Mouse (Mus musculus) left cerebral cortex, postnatal 4 days (tissue): Measurements from ENCODE around the gene Wscd2. TPM values are rescaled to one million over a fixed set of nuclear protein-coding genes. Genes with fewer than 3 reads are reported as not detected.

Experiments
- DNase-seq: peaks from one replicate; pipeline ENCODE4 v3.0.0-alpha.2; 2022
- intact Hi-C: fragments of 180-260 bp; cut with DNase I; formaldehyde crosslinking; loops from one replicate; pipeline ENCODE4 v1.15.1; 2025
- total RNA-seq, 2 experiments: library from RNA; stranded (reverse); gene quantifications; 2 replicates each; pipeline ENCODE4 v1.2.3; 2021

The Wscd2 gene
- total RNA-seq, 2 experiments from 2014 or later = 39.4 to 43.9 TPM

DNA sequence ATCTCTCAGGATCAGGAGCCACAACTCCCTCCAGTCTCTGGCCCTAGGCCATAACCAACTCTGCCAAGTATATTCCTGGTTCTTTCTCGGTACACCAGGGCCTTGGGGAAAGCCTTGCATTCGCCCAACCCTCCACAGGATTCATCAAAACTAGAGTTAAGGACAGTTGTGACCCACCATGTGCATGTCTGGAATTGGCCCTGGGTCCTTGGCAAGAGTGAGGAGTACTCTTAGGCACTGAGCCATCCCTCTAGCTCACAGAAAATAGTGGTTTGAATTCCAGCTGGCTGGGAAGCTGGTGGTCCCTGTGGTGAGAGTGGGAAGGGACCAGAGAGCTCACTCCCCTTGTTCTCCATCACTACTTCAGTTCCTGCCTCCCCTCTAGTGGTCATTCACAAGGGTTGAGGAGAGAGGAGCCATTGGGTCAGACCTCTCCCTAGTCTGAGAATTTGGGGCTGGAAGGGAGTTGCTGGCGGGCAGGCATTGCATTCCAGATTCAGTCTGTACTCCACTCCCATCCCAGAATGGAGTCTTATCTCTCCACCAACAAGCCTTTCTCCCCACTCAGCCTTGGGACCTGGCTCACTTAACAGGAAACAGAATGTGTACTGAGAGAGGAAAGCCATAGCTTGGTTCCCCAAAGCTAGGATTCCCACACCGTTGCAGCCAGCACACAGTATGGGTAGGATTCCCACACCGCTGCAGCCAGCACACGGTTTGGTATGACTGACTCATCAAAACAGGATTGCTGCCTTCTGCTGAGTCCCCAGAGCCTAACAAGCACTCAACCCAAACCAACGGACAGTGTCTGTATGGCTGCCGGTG lies 117.0 kb downstream of the Wscd2 start:
- intact Hi-C loops = no loop called here

DNA sequence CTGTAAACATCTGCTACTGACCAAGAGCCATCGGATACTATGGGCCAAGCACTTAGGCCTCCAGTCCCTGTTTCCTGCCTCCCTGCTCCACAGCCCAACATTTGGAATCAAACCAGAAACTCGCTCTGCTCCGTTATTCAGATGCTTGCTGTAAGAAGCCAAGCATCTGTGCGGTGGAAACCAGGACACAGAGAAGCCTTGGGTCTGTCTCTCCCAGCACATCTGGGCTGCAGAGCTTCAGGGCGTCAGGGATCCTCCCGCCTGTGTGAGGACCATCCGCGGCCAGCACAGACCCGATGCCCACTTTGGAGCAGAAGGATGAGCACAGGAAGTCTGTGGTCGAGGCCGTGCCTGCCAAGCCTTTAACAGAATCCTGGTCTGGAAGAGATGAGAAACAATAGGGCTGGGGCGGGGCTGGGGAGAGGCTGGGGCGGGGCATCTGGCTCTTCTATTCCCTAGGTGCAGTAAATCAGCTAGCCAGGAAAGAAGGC lies 117.9 kb downstream of the Wscd2 start:
- intact Hi-C loops = no loop called here
- peak; percentile 45 for DNase-seq

More for the DNA sequence above, 117.0 kb downstream of the Wscd2 start:
- DNase-seq = peak; percentile 70

DNA sequence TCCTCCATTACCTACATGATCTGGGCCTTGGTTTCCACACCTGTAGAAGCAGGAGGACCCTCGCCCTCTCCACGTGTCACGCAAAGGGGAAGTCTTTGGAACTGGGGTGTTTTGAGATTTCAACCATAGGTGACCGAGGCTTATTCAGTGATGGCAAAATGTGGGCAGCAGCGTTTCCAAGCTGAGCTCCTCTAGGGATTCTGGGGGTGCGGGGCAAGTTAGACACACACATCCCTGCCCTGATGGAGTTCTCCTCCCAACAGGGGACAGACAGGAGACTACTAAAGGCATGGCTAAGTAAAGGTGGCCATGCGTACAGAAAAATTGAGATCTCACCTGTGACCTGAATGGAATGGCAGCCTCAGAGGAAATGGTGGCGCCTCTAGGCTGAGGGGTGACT lies 118.4 kb downstream of the Wscd2 start:
- intact Hi-C loops = no loop called here
- no peak for DNase-seq

DNA sequence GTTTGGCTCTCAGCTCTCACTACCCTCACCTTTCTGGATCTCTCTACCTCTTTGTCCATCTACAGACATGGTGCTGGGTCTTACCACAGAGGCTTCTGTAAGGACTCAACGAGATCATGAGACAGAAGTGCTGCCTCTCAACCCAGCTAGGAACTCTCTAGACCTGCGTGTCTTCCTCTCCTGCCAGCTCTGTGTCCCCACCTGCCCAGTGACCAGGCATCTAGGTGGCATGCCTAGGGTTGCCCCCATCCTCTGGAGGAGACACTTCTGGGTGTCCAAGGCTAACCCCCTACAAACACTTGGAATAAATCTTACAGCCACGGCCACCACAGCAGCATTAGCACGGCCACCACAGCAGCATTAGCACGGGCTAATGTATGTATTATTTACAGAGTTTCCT lies 119.8 kb downstream of the Wscd2 start:
- no peak for DNase-seq
- intact Hi-C loops = no loop called here

DNA sequence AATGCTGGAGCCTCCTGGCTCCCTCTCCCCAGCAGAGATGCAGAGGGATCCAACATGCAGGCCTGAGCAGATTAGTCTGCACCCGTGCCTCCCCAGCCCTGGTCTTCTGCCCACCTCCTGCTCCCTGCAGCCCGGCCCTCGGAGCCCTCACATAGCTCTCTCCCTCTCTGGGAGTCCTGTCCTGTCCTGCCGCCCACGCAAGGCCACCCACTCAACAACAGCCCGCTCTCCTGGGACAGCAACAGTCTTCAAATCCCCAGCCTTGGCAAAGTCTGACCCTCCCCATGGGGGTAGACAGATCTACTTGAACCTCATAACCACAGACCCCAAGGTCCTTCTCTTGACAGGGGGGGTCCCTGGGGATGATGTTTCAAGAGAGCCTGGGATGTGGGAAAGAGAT lies 120.4 kb downstream of the Wscd2 start:
- intact Hi-C loops = no loop called here
- no peak for DNase-seq

DNA sequence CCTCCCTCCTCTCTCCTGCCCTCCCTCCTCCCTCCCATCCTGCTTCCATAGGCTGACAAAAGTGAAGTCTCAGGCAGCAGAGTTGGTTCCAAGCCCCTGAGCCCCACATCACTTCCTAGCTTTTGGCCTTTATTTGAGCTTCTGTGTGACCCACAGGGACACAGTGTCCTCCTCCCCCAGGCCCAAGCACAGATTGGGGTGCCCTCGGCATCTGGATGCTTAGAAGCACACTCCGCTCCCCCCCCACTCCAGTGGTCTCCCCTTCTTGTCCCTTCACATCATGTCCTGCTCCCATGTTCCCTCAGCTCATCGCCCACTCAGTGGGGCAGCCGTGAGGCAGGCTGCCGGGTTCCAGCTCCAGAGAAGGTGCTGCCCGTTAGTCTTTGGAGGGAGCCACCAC lies 121.0 kb downstream of the Wscd2 start:
- intact Hi-C loops = no loop called here
- DNase-seq = no peak

DNA sequence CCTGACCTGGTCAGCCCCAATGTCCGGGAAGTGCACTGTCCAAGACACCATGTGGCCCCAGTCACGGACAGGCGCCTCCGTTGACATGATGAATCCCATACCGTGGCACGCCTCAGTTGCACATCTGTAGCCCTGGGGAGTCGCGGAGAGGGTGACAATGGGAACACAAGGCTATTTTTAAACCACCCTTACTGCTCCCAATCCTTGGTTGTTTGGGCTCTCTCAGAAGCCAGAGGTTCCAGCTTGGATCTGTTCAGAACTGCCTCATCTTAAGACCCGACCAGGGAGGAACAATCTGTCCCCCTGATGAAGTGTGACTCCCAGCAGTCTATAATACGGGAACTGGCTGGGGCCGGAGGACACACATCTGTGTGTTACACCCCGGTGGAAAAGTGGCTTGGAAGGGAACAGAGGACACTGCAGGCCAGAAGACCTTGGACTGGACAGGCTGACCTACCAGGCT lies 121.7 kb downstream of the Wscd2 start:
- no peak for DNase-seq
- intact Hi-C loops = no loop called here

DNA sequence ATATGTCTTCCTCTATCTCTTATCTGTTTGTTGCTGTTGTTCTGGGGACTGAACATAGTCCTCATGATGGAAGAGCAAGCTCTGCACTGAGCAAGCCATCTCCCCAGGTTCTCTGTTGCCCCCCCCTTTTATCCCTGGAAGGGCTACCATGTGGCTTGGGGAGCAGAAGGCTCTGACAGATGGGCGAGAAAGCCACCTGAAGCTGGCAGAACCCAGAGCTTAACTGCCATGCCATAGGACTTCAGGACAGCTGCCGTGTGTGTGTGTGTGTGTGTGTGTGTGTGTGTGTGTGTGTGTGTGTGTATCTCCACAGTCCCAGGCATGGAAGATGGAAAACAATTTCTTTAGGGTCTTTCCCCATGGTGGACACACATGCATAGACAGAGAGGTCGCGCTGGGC lies 128.6 kb downstream of the Wscd2 start:
- DNase-seq = no peak
- intact Hi-C loops = no loop called here

DNA sequence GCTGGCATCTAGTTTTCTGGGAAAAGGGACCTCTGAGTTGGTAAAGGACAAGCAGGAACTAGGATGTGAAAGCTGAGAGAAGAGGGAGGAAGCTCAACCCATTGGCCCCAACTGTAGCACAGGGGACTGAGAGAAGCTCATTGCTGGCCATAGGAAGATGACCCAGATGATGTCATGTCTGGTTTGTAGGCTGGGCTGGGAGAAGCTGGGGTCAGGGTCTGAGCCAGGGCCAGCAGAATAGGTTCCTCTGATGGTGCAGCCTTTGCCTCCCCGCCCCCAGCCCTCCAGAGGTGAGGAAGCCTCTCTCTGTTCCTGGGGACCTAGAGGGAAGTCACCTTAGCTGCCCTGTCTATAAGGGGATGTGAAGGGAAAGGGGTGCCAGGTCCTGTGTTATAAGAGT lies 129.0 kb downstream of the Wscd2 start:
- DNase-seq = no peak
- intact Hi-C loops = no loop called here

DNA sequence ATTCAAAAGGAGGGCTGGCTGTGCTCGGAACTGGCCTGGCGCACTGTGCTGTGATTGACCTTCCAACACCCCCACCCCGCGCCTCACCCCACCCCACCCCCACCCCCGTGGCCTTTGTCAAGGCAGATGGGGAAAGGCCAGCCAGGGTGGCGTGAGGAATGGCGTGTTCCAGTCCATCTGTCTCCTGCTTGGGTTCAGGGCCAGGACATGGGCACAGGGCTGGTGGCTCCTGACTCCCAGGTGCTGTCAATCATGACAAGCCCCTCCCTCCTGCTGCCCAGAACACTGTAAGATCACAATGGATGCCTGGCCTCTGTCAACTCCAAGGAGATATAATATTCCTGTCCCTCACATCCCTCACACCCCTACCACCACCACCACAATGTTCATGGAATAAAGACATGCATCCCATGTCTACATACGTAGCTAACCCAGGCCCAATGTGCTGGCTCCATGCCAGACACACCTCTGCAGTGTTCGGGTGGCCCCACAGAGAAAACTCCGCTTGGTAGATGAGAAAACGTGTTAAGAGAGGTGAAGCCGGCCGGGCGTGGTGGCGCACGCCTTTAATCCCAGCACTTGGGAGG lies 130.1 kb downstream of the Wscd2 start:
- intact Hi-C loops = no loop called here
- peak; percentile 38 for DNase-seq

DNA sequence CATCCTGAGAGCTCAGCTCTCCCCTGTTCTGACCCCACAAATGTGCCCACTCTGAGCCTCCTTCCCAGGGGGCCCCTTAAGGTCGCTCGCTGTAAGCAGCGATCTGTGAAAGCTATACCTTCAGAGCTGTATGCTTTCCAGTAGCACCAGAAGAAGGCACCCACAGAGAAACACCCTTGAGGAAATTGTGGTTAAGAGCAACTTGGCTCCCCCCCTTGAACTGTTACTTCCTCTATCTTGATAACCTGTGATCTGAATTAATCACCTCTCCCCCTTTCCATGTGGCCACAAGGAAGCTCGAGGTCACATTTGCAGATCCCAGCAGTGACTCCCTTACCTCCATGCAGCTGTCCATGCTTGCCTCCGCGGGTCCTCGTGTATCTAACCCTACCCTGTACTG lies 130.9 kb downstream of the Wscd2 start:
- intact Hi-C loops = no loop called here
- no peak for DNase-seq

DNA sequence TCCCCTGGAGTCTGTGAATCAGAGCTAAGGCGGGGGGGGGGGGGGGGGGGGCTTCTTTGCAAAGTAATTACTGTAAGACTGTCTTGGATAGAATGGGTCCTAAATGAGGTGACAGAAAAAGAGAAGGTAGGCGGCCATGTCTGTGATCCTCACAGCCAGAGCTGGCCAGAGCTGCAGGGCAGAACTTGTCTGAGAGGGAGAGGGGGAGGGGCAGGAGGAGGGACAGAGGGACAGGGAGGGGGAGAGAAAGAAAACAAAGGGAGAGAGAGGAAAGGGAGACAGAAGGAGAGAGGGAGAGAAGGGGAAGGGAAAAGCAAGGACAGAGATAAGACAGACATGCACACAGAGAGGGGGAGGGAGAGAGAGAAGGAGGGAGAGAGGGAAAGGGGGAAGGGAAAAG lies 132.9 kb downstream of the Wscd2 start:
- DNase-seq = no peak
- intact Hi-C loops = no loop called here

DNA sequence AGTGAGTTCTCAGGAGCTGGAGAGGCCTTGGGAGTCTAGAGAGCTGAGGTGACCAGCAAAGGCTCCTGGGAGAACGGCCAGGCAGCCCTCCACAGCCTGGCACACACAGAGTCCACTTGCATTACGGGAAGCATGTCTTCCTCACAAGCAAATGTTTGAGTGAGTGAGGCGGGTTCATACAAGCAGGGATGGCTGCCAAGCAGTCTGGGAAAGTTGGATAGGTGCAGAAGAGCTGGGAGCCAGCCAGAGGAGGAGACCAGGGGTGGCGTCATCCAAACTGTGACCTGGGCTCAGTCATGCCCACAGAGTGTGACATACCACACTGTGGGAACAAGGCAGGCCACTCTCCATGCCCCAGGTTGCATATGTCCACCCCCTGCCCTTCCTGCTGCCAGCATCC lies 134.9 kb downstream of the Wscd2 start:
- peak; percentile 25 for DNase-seq

DNA sequence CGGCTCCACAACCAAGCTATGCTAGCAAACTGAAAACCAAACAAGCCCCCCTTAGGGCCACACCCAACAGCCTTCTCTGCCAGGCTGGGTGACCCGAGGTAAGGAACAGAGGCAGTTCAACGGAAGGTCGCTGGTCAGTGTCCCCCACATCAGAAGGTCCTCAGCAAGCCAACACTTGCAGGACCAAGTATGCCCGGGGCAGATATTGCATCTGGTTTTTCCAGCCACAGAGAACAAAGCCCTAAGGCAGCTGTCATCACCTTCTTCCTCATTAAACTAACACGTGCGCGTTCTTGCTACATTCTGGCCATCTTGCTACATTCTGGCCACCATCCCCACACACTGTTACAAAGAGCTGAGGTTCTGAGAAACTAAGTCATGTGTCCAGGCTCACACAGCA lies 136.2 kb downstream of the Wscd2 start:
- intact Hi-C loops = no loop called here
- no peak for DNase-seq

More for the DNA sequence above, 134.9 kb downstream of the Wscd2 start:
- intact Hi-C loops = no loop called here

DNA sequence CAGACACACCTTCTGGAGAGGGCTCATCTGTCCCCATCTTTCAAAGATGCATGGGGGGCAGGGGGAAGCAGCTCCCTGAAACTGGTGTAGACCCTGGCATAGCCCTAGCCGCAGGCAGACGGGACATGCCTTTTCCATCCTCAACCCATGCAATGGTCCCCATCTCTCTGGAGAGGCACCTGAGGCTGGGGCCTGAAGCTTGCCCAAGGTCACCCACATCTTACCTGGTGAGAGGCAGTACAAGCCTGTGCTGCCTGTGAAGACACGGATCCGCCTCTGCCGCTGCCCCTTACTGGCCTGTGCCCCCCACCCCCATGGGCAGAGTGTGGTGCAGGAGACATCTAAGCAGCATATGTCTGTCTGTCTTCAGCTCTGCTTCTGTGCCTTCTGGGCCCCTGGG lies 136.9 kb downstream of the Wscd2 start:
- intact Hi-C loops = no loop called here
- no peak for DNase-seq

DNA sequence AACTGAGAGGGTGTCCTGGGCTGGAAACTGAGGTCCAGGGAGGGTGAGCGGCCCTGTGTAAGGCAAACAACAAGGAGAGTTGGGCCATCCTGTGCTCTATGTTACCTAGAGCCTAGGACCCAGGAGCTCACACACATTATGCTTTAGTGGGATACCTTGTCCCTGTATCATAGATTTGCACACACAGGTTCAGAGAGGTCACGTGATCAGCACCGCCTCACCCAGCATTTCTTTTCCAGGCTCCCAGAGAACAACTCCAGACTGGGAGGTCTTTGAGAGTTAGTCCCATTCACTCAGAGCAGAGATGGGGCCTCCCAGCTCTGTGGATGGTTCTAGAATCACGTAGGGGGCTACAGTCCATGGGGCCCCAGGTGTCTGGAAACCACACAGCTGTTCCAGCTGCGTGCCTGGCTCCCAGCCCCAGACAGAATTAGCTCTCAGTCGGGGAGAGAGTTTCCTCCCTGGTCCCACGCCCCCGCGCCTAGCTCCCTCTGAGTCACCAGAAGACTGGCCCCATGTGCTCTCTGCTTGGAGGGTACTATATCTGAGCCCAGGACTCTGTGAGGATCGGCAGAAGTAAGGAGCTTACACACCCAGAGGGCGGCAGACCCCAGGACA lies 137.8 kb downstream of the Wscd2 start:
- no peak for DNase-seq
- intact Hi-C loops = no loop called here

DNA sequence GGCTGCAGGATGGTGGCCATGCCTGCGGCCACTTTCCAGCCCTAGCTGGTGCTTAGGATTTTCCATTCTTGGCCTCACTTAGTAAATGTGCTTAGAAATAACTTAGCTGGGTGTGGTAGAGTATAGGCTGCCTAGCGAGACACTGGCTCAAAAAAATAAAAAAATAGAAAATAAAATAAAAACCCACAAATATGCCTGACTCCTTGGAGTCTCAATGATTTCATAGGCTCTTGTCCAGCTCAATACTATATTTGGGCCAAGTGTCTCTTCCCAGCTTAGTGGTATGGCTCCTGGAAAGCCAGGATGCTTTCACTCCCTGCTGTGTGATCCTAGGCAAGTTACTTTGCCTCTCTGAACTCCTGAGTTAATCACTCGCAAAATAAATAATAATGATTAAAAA lies 139.1 kb downstream of the Wscd2 start:
- no peak for DNase-seq
- intact Hi-C loops = no loop called here

DNA sequence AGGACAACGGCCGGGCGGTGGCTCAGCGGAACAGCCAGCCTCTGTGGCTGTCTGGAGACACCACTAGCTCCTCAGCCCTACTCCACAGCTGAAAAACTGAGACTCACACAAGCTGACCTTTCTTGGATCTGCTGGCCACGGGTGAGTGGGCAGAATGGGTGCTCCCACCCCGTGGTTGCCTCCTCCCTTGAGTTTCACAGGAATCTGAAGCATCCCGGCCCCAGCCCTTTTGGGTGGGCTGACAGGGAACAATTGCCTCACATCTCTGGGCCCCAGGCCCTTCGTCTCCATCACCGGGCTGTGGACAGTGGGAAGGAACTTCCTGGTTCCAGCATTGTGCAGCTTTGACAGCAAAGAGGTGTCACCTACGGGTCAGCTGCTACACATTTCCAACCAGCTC lies 140.0 kb downstream of the Wscd2 start:
- no peak for DNase-seq
- intact Hi-C loops = no loop called here

DNA sequence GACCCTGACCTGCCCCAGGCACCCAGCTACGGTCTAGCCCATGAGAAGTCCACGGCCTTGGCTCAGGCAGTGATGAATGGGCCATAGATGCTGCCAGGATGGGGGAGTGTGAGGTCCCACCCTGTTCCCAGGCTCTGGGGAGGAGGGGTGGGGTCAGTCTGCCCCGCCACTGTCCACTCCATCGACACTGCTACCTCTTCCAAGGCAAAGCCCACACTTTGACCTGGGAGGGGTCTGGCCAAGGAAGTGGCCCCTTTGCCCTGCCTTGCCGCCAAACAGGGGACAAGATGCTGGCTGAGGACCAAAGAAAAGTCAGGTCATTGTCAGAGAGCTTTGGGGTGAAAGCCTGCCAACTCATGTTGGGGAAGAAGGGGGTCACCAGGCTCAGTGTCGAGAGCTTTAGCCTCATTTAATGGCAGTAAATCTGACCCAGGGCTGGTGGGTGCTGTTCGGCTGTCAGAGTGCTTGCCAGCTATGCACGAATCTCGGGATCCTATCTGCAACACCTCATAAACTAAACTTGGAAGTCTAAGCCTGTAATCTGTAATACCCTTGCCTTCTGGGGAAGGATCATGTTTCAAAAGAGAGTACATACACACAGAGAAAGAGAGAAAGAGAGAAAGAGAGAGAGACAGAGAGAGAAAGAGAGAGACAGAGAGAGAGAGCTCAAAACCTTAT lies 143.0 kb downstream of the Wscd2 start:
- intact Hi-C loops = no loop called here
- DNase-seq = no peak

DNA sequence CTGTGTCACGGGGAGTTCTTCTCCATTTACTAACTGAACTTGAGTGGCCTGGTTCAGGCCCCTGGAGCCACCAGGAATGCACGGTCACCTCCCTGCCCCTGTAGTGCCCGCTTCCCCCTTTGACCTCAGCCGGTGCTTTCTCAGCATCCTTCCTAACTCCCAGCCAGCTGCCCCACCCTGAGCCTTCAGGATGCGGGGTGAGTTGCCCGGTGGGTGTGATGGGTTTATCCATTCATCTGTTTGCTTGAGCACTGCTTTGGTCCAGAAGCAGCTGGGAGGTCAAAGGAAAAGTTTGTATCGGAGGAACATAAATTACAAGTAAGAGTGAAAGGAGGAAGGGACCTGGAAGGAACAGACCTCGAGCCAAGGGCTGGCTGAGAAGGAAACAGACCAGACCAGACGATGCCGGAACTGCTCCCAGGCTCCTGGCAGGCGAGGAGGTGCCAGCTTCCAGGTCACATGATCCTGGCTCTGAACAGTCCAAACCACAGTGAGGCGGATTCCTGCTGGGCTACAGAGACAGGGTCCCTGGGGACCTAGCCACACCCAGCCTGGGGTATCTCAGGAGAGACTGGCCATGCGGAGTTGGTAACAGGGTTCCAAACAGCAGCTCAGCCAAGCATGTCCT lies 144.0 kb downstream of the Wscd2 start:
- DNase-seq = peak; percentile 74
- intact Hi-C loops = no loop called here
